Mouse (Mus musculus) E14TG2a.4 (cell line): Measurements from ENCODE around the gene Ift20.

Experiments
- CTCF ChIP-seq: conservative IDR thresholded peaks from 2 replicates; pipeline ENCODE4 v1.5.1; 2014; ENCODE audit warnings: low read length
- NANOG ChIP-seq: IDR thresholded peaks from 2 replicates; pipeline ENCODE4 v1.6.1; 2014; ENCODE audit warnings: borderline replicate concordance, low read length, mixed read lengths
- POU5F1 ChIP-seq: IDR thresholded peaks from 2 replicates; pipeline ENCODE4 v1.6.1; 2014; ENCODE audit warnings: low read length, borderline replicate concordance

DNA sequence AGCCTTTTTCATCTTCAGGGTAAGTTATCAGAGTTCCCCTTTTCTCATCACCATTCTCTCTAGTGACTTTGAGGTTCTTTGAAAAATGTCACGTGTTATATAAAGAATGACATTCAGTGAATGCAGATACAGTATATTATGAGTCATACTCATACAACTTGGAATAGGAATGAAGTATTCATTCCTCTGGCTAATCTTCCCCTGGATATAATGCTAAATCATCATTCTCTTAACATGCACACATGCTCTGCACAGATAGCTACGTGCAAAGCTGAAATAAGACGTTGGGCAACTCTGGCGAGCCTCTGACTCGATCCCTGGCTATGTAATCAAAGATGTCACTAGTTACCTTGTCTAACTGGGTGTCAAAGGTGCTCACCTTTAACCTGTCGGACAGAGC is 35.7 kb downstream of the Ift20 start:
- TF ChIP-seq CTCF (no peak), NANOG (no peak), POU5F1 (no peak)
